ENCODE assay signal across 23 mouse cellular contexts in the genomic region with DNA sequence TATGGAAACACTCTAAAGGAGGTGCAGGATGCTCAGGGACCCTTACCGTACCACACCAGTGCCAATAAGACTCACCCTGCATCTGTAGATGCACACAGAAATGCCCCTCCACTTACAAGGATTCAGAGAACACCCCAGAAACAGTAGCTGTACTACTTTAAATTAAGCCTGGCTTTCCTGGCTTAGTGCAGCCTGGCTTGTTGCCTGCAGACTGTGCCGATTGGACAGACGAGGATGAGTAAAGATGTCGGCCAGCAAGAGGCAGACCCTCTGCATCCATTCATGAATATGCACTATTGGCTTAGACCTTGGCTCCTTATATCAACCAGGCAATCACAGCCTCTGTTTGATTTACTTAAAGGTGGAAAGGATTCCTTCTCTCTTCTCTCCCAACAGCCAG. TPM values are rescaled to one million over a fixed set of nuclear protein-coding genes. Genes with fewer than 3 reads are reported as not detected.
DNase-seq lines count a peak whose midpoint lies in the region; ATAC-seq and TF ChIP-seq lines count a peak whose summit lies in the region.
"Had no signal": no experiment of that assay in that cellular context is flagged by ENCODE, and none has a peak within 500 bp of the region (broad histone marks: within the 10 kb centered on the region; RNA-seq: fewer than 3 reads in every experiment).

No protein-coding gene starts in this region.

- no peak for TF ChIP-seq RAD21 in CH12.LX (IDR thresholded peaks at IDR 0.05; ENCODE audit: low read depth, low read length)

- dilution Hi-C loops in CH12.LX (cut with MboI; ENCODE audit: extremely low pct_ligation_motif_present, extremely low pct_unique_long_range_greater_than_20kb, low sequenced_read_pairs): no loop called here

- peaks cover 11% of the 10 kb centered on the region for H3K79me2 ChIP-seq in CH12.LX (replicated peaks; ENCODE audit: control insufficient read depth, extremely low read depth, insufficient read depth, poor library complexity, severe bottlenecking)

- intact Hi-C loops in gastrocnemius, adult 2 months (cut with DNase I): loop anchor here (2.0 kb wide), 1 partner anchor 43 kb away; no protein-coding TSS in a partner anchor
- intact Hi-C loops in gastrocnemius, postnatal 36 days (cut with DNase I): loop anchor here (2.0 to 5.0 kb wide), 2 partner anchors 15 to 43 kb away; no protein-coding TSS in a partner anchor

- in situ Hi-C loops in CH12.LX (cut with MboI; ENCODE audit: low pct_ligation_motif_present, low pct_unique_long_range_greater_than_20kb, low sequenced_read_pairs): loop anchor here (5.0 kb wide), 1 partner anchor 1257 kb away; the partner anchor contains the start of gene H2-K1

- H3K9ac ChIP-seq in liver, embryonic 12.5 days: no peak overlapping the region
- peak overlapping the region; percentile 38; the same call in 1 of the 2 replicates for H3K9ac ChIP-seq in CH12.LX (ENCODE audit: insufficient read depth, low read depth)
- no peak overlapping the region for H3K9ac ChIP-seq in forebrain, embryonic 11.5 days (ENCODE audit: low read length)
- H3K9ac ChIP-seq: forebrain, embryonic 13.5 days; heart, embryonic 12.5 days; hindbrain, embryonic 15.5 days; liver, embryonic 14.5 days had no signal

- H3K27me3 ChIP-seq in liver, embryonic 12.5 days (replicated peaks): peaks cover 24% of the 10 kb centered on the region
- peaks cover 2% of the 10 kb centered on the region for H3K27me3 ChIP-seq in CH12.LX (replicated peaks)
- H3K27me3 ChIP-seq in forebrain, embryonic 11.5 days (ENCODE audit: control insufficient read depth, insufficient read depth, low read length): peaks cover 2% of the 10 kb centered on the region; the same call in 1 of the 2 replicates

- no peak overlapping the region for H3K4me3 ChIP-seq in gastrocnemius, adult 2 months
- no peak overlapping the region for H3K4me3 ChIP-seq in liver, embryonic 12.5 days
- peak overlapping the region; percentile 8 to 35 (median 15) for H3K4me3 ChIP-seq in CH12.LX (replicated peaks in 1 of 3; ENCODE audit: low read depth in 2 of 3, low read length in 2 of 3, poor library complexity in 1 of 3)
- H3K4me3 ChIP-seq in brown adipose tissue, adult 24 weeks (ENCODE audit: insufficient read depth, low read depth, low read length): no peak overlapping the region
- no peak overlapping the region for H3K4me3 ChIP-seq in forebrain, embryonic 11.5 days (ENCODE audit: low read depth, low read length)
- H3K4me3 ChIP-seq: forebrain, embryonic 13.5 days; heart, embryonic 12.5 days; hindbrain, embryonic 15.5 days had no signal

- TF ChIP-seq POLR2A in CH12.LX (IDR thresholded peaks at IDR 0.05; ENCODE audit: low read depth, low read length): no peak

- no peak for DNase-seq in gastrocnemius, adult 2 months
- no peak for DNase-seq in gastrocnemius, postnatal 36 days
- DNase-seq in liver (no peak), CH12.LX (ENCODE audit: extremely low read depth) (no peak)
- DNase-seq in forebrain, embryonic 11.5 days (ENCODE audit: low spot score): no peak
- DNase-seq: cerebellum, adult 11 months; gastrocnemius, postnatal 14 days had no signal

- no peak for ATAC-seq in liver, embryonic 12.5 days
- ATAC-seq in forebrain, embryonic 11.5 days (replicated peaks; ENCODE audit: low FRiP score): no peak
- ATAC-seq: forebrain, embryonic 13.5 days; intestine, postnatal 0 days; midbrain, embryonic 16.5 days had no signal

- H3K27ac ChIP-seq in gastrocnemius, adult 2 months: peak overlapping the region; percentile 85
- H3K27ac ChIP-seq in liver, embryonic 12.5 days: peak overlapping the region; percentile 13; the same call in 1 of the 2 replicates
- H3K27ac ChIP-seq in CH12.LX (ENCODE audit: insufficient read depth, low read depth): peak overlapping the region; percentile 73
- peak overlapping the region; percentile 96 for H3K27ac ChIP-seq in brown adipose tissue, adult 24 weeks (replicated peaks; ENCODE audit: low read depth, low read length)
- H3K27ac ChIP-seq in forebrain, embryonic 11.5 days (ENCODE audit: low read depth, low read length): no peak overlapping the region
- H3K27ac ChIP-seq: forebrain, embryonic 13.5 days; hindbrain, embryonic 15.5 days; liver, embryonic 14.5 days had no signal

- H3K9me3 ChIP-seq in liver, embryonic 12.5 days (replicated peaks): no peaks in the 10 kb centered on the region
- H3K9me3 ChIP-seq in CH12.LX (replicated peaks; ENCODE audit: low read length): no peaks in the 10 kb centered on the region
- no peaks in the 10 kb centered on the region for H3K9me3 ChIP-seq in forebrain, embryonic 11.5 days (ENCODE audit: control insufficient read depth, low read length)
- H3K9me3 ChIP-seq: forebrain, embryonic 13.5 days; heart, embryonic 12.5 days; hindbrain, embryonic 15.5 days had no signal

- peaks cover 42% of the 10 kb centered on the region for H3K4me1 ChIP-seq in liver, embryonic 12.5 days
- peaks cover 15 to 27% of the 10 kb centered on the region in 2 experiments for H3K4me1 ChIP-seq in CH12.LX (ENCODE audit: control insufficient read depth in 1 of 2, insufficient read depth in 2 of 2)
- peaks cover 7% of the 10 kb centered on the region for H3K4me1 ChIP-seq in brown adipose tissue, adult 24 weeks (ENCODE audit: control insufficient read depth, insufficient read depth, insufficient read length, low read length)
- H3K4me1 ChIP-seq in forebrain, embryonic 11.5 days (replicated peaks; ENCODE audit: control insufficient read depth, insufficient read depth, low read length): no peaks in the 10 kb centered on the region

- no peak for TF ChIP-seq EP300 in CH12.LX (IDR thresholded peaks at IDR 0.05; ENCODE audit: low read length)

- WGBS in liver, embryonic 12.5 days (ENCODE audit: insufficient replicate concordance): 72% methylated on average over 4 of the region's 4 CpGs
- WGBS in forebrain, embryonic 11.5 days: 88% methylated on average over 4 of the region's 4 CpGs

- no peak for TF ChIP-seq CTCF in gastrocnemius, adult 2 months (IDR thresholded peaks at IDR 0.05)
- no peak for TF ChIP-seq CTCF in CH12.LX (conservative IDR thresholded peaks at IDR 0.05 in 1 of 2, IDR thresholded peaks at IDR 0.05 in 1 of 2; ENCODE audit: low read depth in 2 of 2, low read length in 2 of 2)

- H3K4me2 ChIP-seq in liver, embryonic 12.5 days: no peak overlapping the region
- H3K4me2 ChIP-seq in CH12.LX (ENCODE audit: insufficient read depth, low read depth, poor library complexity, severe bottlenecking): peak overlapping the region; percentile 53
- no peak overlapping the region for H3K4me2 ChIP-seq in forebrain, embryonic 11.5 days (ENCODE audit: low read depth, low read length, severe bottlenecking)
- H3K4me2 ChIP-seq: forebrain, embryonic 13.5 days; heart, embryonic 12.5 days; hindbrain, embryonic 15.5 days had no signal

- no peaks in the 10 kb centered on the region for H3K36me3 ChIP-seq in liver, embryonic 12.5 days
- H3K36me3 ChIP-seq in CH12.LX (replicated peaks in 1 of 2; ENCODE audit: control insufficient read depth in 1 of 2, insufficient read depth in 1 of 2, low read length in 1 of 2): peaks cover 3 to 4% of the 10 kb centered on the region in 2 experiments
- no peaks in the 10 kb centered on the region for H3K36me3 ChIP-seq in forebrain, embryonic 11.5 days (ENCODE audit: control insufficient read depth, insufficient read depth, low read length)
- H3K36me3 ChIP-seq: heart, embryonic 12.5 days; hindbrain, embryonic 15.5 days had no signal

RNA-seq across cellular contexts. Expression of gene H2-D1, which starts 2.9 kb away (rescaled TPM):
- 10 to 100 TPM; 30.4 to 38.5 TPM for total RNA-seq in gastrocnemius, adult 2 months (2021)
- 10 to 100 TPM; 28.2 to 39.1 TPM for total RNA-seq in gastrocnemius, postnatal 36 days (2021)
- 66.8 and 72.5 TPM in 2 replicates for polyA plus RNA-seq in liver, embryonic 12.5 days (2016; fragmentation: Nextera tagmentation; extraction: Ambion mirVana)
- 817 and 944 TPM in 2 replicates for total RNA-seq in CH12.LX (2012; rRNA removed)
- 659 and 667 TPM in 2 replicates for total RNA-seq in CH12.LX (2014; rRNA removed)
- 880 and 952 TPM in 2 replicates for polyA plus RNA-seq in CH12.LX (2012; ENCODE audit: insufficient read length, low read depth)
- 284 and 411 TPM in 2 replicates for polyA plus RNA-seq in brown adipose tissue, adult 24 weeks (2012; ENCODE audit: insufficient read depth, insufficient read length, missing spikeins)
- polyA plus RNA-seq in forebrain, embryonic 11.5 days (2014; fragmentation: Nextera tagmentation; extraction: Ambion mirVana): 45.8 and 51.2 TPM in 2 replicates

RNA-seq across cellular contexts. Expression of gene Ddx39b, which starts 18.1 kb away (rescaled TPM):
- total RNA-seq in gastrocnemius, adult 2 months (2021): 10 to 100 TPM; 83.8 to 94.7 TPM
- total RNA-seq in gastrocnemius, postnatal 36 days (2021): 10 to 100 TPM; 67.7 to 83.0 TPM
- polyA plus RNA-seq in liver, embryonic 12.5 days (2016; fragmentation: Nextera tagmentation; extraction: Ambion mirVana): 258 and 267 TPM in 2 replicates
- total RNA-seq in CH12.LX (2012; rRNA removed) (208 and 229 TPM in 2 replicates), CH12.LX (2014; rRNA removed) (242 and 254 TPM in 2 replicates)
- 341 and 411 TPM in 2 replicates for polyA plus RNA-seq in CH12.LX (2012; ENCODE audit: insufficient read length, low read depth)
- 50.5 and 57.9 TPM in 2 replicates for polyA plus RNA-seq in brown adipose tissue, adult 24 weeks (2012; ENCODE audit: insufficient read depth, insufficient read length, missing spikeins)
- polyA plus RNA-seq in forebrain, embryonic 11.5 days (2014; fragmentation: Nextera tagmentation; extraction: Ambion mirVana): 717 and 756 TPM in 2 replicates

RNA-seq across cellular contexts. Expression of gene Nfkbil1, which starts 24.0 kb away (rescaled TPM):
- total RNA-seq in gastrocnemius, adult 2 months (2021): 1 to 10 TPM; 7.0 to 7.8 TPM
- 1 to 10 TPM; 5.5 to 8.7 TPM for total RNA-seq in gastrocnemius, postnatal 36 days (2021)
- 5.7 and 6.4 TPM in 2 replicates for polyA plus RNA-seq in liver, embryonic 12.5 days (2016; fragmentation: Nextera tagmentation; extraction: Ambion mirVana)
- 16.7 and 22.0 TPM in 2 replicates for total RNA-seq in CH12.LX (2012; rRNA removed)
- total RNA-seq in CH12.LX (2014; rRNA removed): 15.2 TPM in 2 replicates
- polyA plus RNA-seq in CH12.LX (2012; ENCODE audit: insufficient read length, low read depth): 25.9 and 31.6 TPM in 2 replicates
- 5.2 and 6.7 TPM in 2 replicates for polyA plus RNA-seq in brown adipose tissue, adult 24 weeks (2012; ENCODE audit: insufficient read depth, insufficient read length, missing spikeins)
- polyA plus RNA-seq in forebrain, embryonic 11.5 days (2014; fragmentation: Nextera tagmentation; extraction: Ambion mirVana): 4.3 and 5.5 TPM in 2 replicates

RNA-seq across cellular contexts. Expression of gene Atp6v1g2, which starts 26.2 kb away (rescaled TPM):
- 1 to 10 TPM; 1.9 to 2.0 TPM for total RNA-seq in gastrocnemius, adult 2 months (2021)
- 1 to 10 TPM; 1.7 to 2.4 TPM for total RNA-seq in gastrocnemius, postnatal 36 days (2021)
- polyA plus RNA-seq in liver, embryonic 12.5 days (2016; fragmentation: Nextera tagmentation; extraction: Ambion mirVana): 1.3 and 1.8 TPM in 2 replicates
- total RNA-seq in CH12.LX (2012; rRNA removed) (0.76 and 0.88 TPM in 2 replicates), CH12.LX (2014; rRNA removed) (0.23 and 0.27 TPM in 2 replicates)
- polyA plus RNA-seq in CH12.LX (2012; ENCODE audit: insufficient read length, low read depth): 1.4 and 2.0 TPM in 2 replicates
- polyA plus RNA-seq in brown adipose tissue, adult 24 weeks (2012; ENCODE audit: insufficient read depth, insufficient read length, missing spikeins): 2.7 and 4.0 TPM in 2 replicates
- 12.1 and 14.2 TPM in 2 replicates for polyA plus RNA-seq in forebrain, embryonic 11.5 days (2014; fragmentation: Nextera tagmentation; extraction: Ambion mirVana)

RNA-seq across cellular contexts. Expression of gene Gm16181, which starts 39.0 kb away (rescaled TPM):
- total RNA-seq in gastrocnemius, adult 2 months (2021): not detected
- total RNA-seq in gastrocnemius, postnatal 36 days (2021): not detected
- polyA plus RNA-seq in liver, embryonic 12.5 days (2016; fragmentation: Nextera tagmentation; extraction: Ambion mirVana): 0.42 TPM in 1 of 2 replicates, not detected in the other
- total RNA-seq in CH12.LX (2012; rRNA removed) (not detected in 2 replicates), CH12.LX (2014; rRNA removed) (not detected in 2 replicates)
- polyA plus RNA-seq in CH12.LX (2012; ENCODE audit: insufficient read length, low read depth): not detected in 2 replicates
- polyA plus RNA-seq in brown adipose tissue, adult 24 weeks (2012; ENCODE audit: insufficient read depth, insufficient read length, missing spikeins): not detected in 2 replicates
- 0.85 TPM in 1 of 2 replicates, not detected in the other for polyA plus RNA-seq in forebrain, embryonic 11.5 days (2014; fragmentation: Nextera tagmentation; extraction: Ambion mirVana)
- total RNA-seq: adrenal gland, adult 18-20 months; common myeloid progenitor, adult 5-6 weeks; gastrocnemius, postnatal 14 days; heart, postnatal 36 days; layer of hippocampus, postnatal 14 days; neutrophil, adult 5-6 weeks had no signal
- polyA plus RNA-seq: embryonic facial prominence, embryonic 11.5 days; frontal cortex, adult 2 months; heart, embryonic 12.5 days; limb, embryonic 11.5 days had no signal

Comparison
In these comparisons a context has a peak if more than half of its experiments do, and no peak if none do; other contexts are left out.
1. H3K4me3 ChIP-seq: peak in CH12.LX (3 of 3); none in gastrocnemius, adult 2 months (single experiment), liver, embryonic 12.5 days (single experiment), brown adipose tissue, adult 24 weeks (single experiment) and forebrain, embryonic 11.5 days (single experiment).